Mouse (Mus musculus) thymus, postnatal 10 days (tissue): ENCODE measurements around the gene Tprg.

Experiments used
- DNase-seq, 2 experiments: peaks; one replicate each; pipeline ENCODE4 v3.0.0; 2021; ENCODE audit warnings: low spot score in 2 of 2

Tprg gene

DNA sequence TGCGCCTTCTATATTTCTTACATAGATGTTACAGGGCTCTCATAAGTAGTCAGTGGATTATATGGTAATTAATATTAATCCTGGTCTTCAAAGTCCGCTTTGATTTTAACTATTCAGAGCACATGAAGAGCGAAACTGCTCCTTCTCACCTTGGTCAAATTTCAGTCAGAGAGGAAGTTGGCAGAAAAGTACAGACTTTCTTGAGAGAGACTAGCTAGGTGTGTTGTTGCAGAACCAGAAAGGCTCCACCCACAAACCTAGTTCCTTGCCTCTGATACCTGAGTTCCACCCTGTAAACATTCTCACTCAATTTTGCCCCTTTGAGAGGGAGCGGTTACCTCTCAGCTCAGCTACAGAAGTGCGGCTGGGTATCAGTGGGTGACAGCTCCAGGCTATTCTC lies at the start of gene Tprg:
Gene Tprg, plus strand, starts transcription at position 301 of the 400 bp plus-strand sequence.
- no peak for DNase-seq

GRCm38 (mm10) chr16:25238274-25239050 lies 48.2 kb upstream of the Tprg start:
- DNase-seq, result no peak

- DNase-seq, result peak in 1 of 2 experiments; percentile 5
Observed at GRCm38 (mm10) chr16:25248889-25249288, 37.7 kb upstream of the Tprg start.

- DNase-seq, result no peak
Observed at GRCm38 (mm10) chr16:25250129-25250749, 36.4 kb upstream of the Tprg start.

- no peak for DNase-seq
Observed at GRCm38 (mm10) chr16:25251080-25251479, 35.5 kb upstream of the Tprg start.

GRCm38 (mm10) chr16:25254646-25255045 lies 32.0 kb upstream of the Tprg start:
- no peak for DNase-seq

DNA sequence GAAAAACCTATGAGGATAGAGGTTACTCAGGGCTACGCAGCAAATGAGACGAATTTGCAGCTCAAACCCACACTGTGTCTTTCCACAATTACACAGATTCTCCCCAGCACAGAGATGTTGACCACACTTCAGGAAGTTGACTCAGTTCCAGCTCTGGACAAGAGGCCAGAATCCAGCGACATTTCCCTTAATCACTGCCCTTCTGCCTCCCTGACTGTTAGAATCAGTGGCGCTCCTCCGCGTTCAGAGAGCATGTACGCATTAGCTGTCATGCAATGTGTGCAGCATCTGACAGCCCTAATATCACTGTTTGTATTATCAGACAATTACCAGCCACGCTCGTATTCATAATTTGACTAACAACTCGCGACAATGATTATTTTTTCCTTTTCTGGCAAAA lies 31.4 kb upstream of the Tprg start:
- DNase-seq, result no peak

- DNase-seq, result no peak
Observed at GRCm38 (mm10) chr16:25255603-25256260, 30.9 kb upstream of the Tprg start.

DNA sequence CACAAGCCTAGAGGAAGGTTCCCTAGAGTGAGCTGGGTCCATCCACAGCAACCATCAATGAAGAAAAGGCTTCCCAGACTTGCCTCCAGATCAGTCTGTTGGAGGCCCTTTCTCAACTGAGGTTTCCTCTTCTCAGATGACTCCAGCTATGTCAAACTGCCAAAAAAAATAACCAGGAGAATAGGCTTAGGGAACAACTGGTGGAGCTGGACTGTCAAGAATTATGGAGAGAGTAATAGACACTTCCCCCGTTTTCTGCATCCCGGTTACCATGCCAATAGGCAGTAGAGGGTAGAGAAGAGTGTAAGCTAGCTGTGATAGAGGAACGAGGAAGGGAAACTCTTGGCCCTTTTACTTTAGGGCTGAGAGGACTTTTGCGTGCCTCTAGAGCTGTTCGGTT lies 24.3 kb upstream of the Tprg start:
- no peak for DNase-seq

DNA sequence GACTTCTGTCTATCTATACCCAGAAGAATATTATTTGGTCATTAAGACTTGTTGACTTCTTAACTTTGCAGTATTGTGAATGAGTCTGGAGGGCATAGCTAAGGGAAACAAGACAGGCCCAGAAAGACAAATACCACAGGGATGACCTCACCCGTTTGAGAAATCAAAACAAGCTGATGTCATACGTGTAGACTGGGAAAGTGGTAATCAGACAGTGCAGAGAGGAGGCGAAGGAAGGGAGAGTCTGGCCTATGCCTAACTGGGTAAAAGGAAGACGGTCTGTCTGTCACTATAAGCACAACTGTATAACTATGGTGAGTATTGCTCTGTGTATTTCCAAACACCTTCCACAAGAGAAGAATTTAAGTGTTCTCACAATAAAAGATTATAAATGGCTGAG lies 23.7 kb upstream of the Tprg start:
- no peak for DNase-seq

- DNase-seq, result peak; percentile 56 to 84
Observed at GRCm38 (mm10) chr16:25263520-25264149, 23.0 kb upstream of the Tprg start.

DNA sequence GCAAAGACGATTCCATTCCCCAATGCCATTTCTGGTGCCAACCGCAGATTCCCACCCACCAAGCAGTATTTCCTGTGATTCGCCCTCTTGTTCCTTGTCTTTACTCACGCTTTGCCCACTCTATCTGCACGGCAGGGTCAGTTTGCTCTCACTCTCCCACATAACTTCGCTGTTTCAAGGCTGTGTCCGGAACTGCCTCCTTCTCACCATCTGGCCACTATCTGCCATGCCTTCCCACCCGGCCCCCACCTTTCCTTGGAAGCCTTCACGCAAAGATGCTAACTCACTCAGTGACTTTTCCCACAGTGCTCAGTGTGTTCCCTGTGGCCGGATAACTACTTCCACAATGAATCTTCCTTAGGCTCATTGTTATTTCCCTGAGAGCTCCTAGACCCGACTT lies 21.4 kb upstream of the Tprg start:
- no peak for DNase-seq

DNA sequence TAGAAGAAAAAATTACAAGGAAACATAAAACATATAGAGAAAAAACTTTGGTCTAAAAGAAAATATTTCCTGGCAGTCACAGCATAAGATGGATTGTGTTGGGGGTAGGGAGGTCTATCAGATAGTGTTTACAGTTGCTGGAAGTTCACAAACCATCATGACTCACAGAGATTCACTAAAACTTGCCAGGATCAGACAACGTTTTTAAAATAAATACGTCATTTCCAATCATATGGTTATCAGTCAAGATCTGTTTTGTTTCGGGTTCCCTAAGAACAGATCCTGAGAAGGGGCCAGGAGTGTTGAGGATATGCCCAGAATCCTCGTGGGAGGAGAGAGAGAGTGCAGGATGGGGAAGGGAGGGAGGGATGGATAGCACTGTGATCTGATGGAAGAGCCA lies 18.3 kb upstream of the Tprg start:
- no peak for DNase-seq

DNA sequence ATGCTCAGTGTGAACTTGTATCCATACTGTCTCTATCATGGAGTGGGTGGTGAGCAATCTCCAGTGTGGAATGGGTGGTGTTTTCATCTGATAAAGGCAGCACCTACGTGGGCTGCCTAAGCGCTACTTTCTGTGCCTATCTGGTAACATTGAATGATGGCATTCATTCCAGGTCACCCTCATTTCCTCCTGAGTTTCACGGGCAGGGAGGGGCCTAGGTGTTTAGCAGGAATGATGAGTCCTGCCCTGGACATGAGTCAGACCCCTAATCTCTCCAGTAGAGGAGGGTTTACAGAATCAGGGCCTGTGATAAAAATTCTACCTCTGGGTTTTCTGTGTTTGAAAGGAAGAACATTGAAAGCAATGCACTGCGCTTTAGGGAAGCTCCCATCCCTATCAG lies 4.1 kb upstream of the Tprg start:
- DNase-seq, result no peak

DNA sequence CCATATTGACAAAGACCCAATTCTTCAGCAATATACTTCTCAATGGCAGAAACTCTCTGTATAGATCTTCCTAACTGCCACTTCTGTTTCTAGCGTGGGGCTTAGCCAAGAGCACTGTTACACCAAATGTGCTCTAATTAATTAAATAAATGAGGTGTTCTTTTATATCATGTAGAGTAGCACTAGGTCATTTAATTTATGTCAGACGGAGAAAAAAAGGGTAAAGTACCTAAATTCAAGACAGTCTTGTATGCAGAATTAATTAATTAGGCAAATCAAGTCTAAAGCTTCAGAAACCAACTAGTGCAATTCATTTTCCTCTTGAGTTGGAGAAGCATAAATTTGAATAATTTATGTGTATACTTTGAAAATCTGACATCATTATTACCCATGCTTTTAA lies 7.1 kb downstream of the Tprg start:
- DNase-seq, result no peak

- DNase-seq, result no peak
Observed at GRCm38 (mm10) chr16:25295546-25295945, 8.9 kb downstream of the Tprg start.

- DNase-seq, result no peak
Observed at GRCm38 (mm10) chr16:25296746-25297145, 10.1 kb downstream of the Tprg start.

DNA sequence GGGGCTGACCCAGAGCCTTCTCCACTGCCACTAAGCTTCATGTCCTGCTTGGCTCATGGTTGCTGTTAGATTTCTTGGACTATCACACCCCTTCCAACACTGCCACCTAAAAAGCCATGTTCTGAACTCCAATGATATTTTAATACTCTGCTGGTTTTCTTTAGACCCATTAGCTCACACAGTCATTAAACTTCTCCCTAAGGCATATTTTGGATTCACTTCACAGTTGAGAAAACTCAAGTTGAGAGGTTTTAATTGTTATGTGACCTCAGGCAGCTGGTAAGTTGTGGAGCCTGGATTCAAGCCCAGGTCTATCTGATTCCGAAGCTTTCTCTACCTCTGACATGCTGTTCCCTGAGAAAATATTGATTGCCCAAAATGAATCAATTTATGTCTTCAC lies 11.6 kb downstream of the Tprg start:
- no peak for DNase-seq

GRCm38 (mm10) chr16:25302616-25303015 lies 16.0 kb downstream of the Tprg start:
- DNase-seq, result no peak

GRCm38 (mm10) chr16:25314006-25314405 lies 27.4 kb downstream of the Tprg start:
- no peak for DNase-seq

DNA sequence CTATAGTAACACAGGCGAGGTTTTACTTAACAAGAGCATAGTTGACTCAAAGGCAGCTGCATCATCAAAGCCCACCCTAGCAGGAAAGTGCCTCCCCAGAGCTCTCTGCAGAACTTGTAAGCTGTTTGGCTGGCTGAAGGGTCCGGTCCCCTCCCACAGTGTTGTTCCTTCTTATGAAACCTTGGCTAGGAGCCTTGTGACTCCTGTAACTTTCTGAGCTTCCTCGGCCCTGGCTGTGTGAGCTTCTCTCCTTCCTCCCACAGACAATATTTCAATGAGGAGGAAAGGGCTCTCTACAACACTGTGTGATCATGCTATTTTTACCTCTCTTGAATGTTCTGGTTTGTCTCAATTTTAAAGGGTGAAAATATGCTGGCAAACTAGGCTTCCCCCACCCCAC lies 28.5 kb downstream of the Tprg start:
- DNase-seq, result no peak

DNA sequence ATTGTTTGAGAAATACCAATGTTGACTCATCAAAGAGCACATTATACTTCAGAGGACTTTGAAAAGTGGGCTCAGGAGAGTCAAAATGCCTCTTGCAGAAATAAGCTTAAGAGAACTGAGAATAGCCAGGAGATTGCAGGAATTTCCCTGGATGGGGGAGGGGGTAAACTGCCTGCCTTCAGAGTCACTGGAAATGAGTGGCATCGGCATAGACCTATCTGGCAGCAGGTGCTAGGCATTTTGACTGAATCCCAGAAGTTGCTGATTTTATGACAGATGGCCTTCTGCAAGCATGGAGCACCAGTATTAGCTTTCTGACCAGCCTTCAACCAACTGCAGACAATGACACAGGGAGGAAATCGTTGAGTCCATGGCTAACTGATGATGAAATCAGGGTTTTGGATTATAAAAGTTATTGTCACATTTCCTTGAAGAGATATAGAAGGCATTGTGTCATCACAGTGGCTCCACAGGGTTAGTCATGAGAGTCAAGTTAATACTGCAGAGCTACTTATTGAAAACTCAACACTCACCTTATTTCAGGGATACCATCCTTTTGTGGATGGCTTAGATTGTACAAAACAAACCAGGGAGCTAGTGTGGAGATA lies 39.1 kb downstream of the Tprg start:
- no peak for DNase-seq
